Mouse (Mus musculus) liver, adult 2 months (tissue): ENCODE results near the gene Sorl1.

Source experiments
- CTCF ChIP-seq: fragments of 200-500 bp; IDR thresholded peaks from 2 replicates; pipeline ENCODE4 v1.5.1; 2011; ENCODE audit warnings: low read depth, low read length, control low read depth
- POLR2A ChIP-seq: fragments of 200-500 bp; IDR thresholded peaks from 2 replicates; pipeline ENCODE4 v1.6.1; 2011; ENCODE audit warnings: low read length, control low read depth; ENCODE audit not compliant: insufficient read depth; ENCODE audit errors: extremely low read depth

GRCm38 (mm10) chr9:42101266-42101665 is 22.8 kb downstream of the Sorl1 start:
- no peak for TF ChIP-seq CTCF
- TF ChIP-seq POLR2A = no peak
